Mouse (Mus musculus): ENCODE data around the gene Slc12a9. TPM values are rescaled to one million over a fixed set of nuclear protein-coding genes. Genes with fewer than 3 reads are reported as not detected.

Slc12a9 gene
- 22.7 and 22.9 TPM in 2 replicates for polyA plus RNA-seq (2016; fragmentation: Nextera tagmentation; extraction: Ambion mirVana)

- Histone ChIP-seq H3K9me3 (no peaks in the 10 kb centered on the region), H3K27me3 (0 out of 2 replicates have a peak, but pooled peaks cover 5% of the 10 kb centered on the region), H3K36me3 (0 out of 2 replicates have a peak, but pooled peaks cover 3% of the 10 kb centered on the region), H3K4me3 (peak within 1 kb of the TSS; percentile 69), H3K4me1 (peaks cover 12% of the 10 kb centered on the region), H3K4me2 (replicated peaks) (peak within 1 kb of the TSS; percentile 95), H3K27ac (replicated peaks) (peak within 1 kb of the TSS; percentile 76), H3K9ac (replicated peaks) (peak within 1 kb of the TSS; percentile 85)
- ATAC-seq (ENCODE audit: low FRiP score, low read depth), result peak; percentile 87
- WGBS, result under 1% methylated on average over 44 of the region's 44 CpGs
These were observed at the start of gene Slc12a9 for GRCm38 (mm10) chr5:137333512-137334174. TSS of gene Slc12a9 (minus strand) at chr5:137333597.

GRCm38 (mm10) chr5:137381152-137381551, 47.8 kb upstream of the Slc12a9 start:
- H3K27me3 ChIP-seq, result no peaks in the 10 kb centered on the region
- no peak overlapping the region for H3K4me2 ChIP-seq (replicated peaks)
- H3K9me3 ChIP-seq, result no peaks in the 10 kb centered on the region
- no peak overlapping the region for H3K4me3 ChIP-seq
- no peak overlapping the region for H3K9ac ChIP-seq (replicated peaks)
- H3K36me3 ChIP-seq, result no peaks in the 10 kb centered on the region
- peaks cover 4% of the 10 kb centered on the region; the same call in 1 of the 2 replicates for H3K4me1 ChIP-seq
- H3K27ac ChIP-seq (replicated peaks), result no peak overlapping the region
- ATAC-seq (ENCODE audit: low FRiP score, low read depth), result no peak
- 59% methylated on average over 4 of the region's 4 CpGs for WGBS

GRCm38 (mm10) chr5:137377603-137378002, 44.2 kb upstream of the Slc12a9 start:
- H3K4me1 ChIP-seq, result peaks cover 6% of the 10 kb centered on the region
- no peaks in the 10 kb centered on the region for H3K27me3 ChIP-seq
- H3K4me2 ChIP-seq (replicated peaks), result no peak overlapping the region; the same call in 1 of the 2 replicates
- no peak overlapping the region for H3K4me3 ChIP-seq
- peaks cover 22% of the 10 kb centered on the region for H3K36me3 ChIP-seq
- ATAC-seq (ENCODE audit: low FRiP score, low read depth), result no peak
- no peak overlapping the region for H3K27ac ChIP-seq (replicated peaks)
- no peaks in the 10 kb centered on the region for H3K9me3 ChIP-seq
- H3K9ac ChIP-seq (replicated peaks), result no peak overlapping the region
- WGBS, result 45% methylated on average over 10 of the region's 15 CpGs

GRCm38 (mm10) chr5:137377176-137377575, 43.8 kb upstream of the Slc12a9 start:
- Histone ChIP-seq H3K4me2 (replicated peaks) (no peak overlapping the region; the same call in 1 of the 2 replicates), H3K9ac (replicated peaks) (no peak overlapping the region), H3K9me3 (no peaks in the 10 kb centered on the region), H3K27ac (replicated peaks) (no peak overlapping the region), H3K4me1 (peaks cover 6% of the 10 kb centered on the region), H3K27me3 (no peaks in the 10 kb centered on the region), H3K4me3 (no peak overlapping the region), H3K36me3 (peaks cover 26% of the 10 kb centered on the region)
- ATAC-seq (ENCODE audit: low FRiP score, low read depth), result no peak
- 38% methylated on average over 10 of the region's 11 CpGs for WGBS

- peaks cover 6% of the 10 kb centered on the region for H3K4me1 ChIP-seq
- ATAC-seq (ENCODE audit: low FRiP score, low read depth), result 0 out of 2 replicates have a peak, but pooled peaks have one; percentile 52
- H3K9ac ChIP-seq (replicated peaks), result no peak overlapping the region
- H3K27me3 ChIP-seq, result no peaks in the 10 kb centered on the region
- no peak overlapping the region for H3K4me2 ChIP-seq (replicated peaks)
- H3K27ac ChIP-seq (replicated peaks), result no peak overlapping the region
- no peak overlapping the region for H3K4me3 ChIP-seq
- peaks cover 31% of the 10 kb centered on the region for H3K36me3 ChIP-seq
- no peaks in the 10 kb centered on the region for H3K9me3 ChIP-seq
- WGBS, result 53% methylated on average over 9 of the region's 9 CpGs
These were observed 43.3 kb upstream of the Slc12a9 start for GRCm38 (mm10) chr5:137376722-137377121.

- Histone ChIP-seq H3K4me1 (peaks cover 6% of the 10 kb centered on the region), H3K27me3 (no peaks in the 10 kb centered on the region), H3K9ac (replicated peaks) (no peak overlapping the region), H3K36me3 (peaks cover 36% of the 10 kb centered on the region), H3K4me3 (no peak overlapping the region), H3K9me3 (no peaks in the 10 kb centered on the region), H3K27ac (replicated peaks) (no peak overlapping the region), H3K4me2 (replicated peaks) (no peak overlapping the region)
- ATAC-seq (ENCODE audit: low FRiP score, low read depth), result no peak
- 39% methylated on average over 7 of the region's 7 CpGs for WGBS
These were observed 42.8 kb upstream of the Slc12a9 start for GRCm38 (mm10) chr5:137376198-137376597.

- no peak overlapping the region for H3K4me2 ChIP-seq (replicated peaks)
- H3K9me3 ChIP-seq, result no peaks in the 10 kb centered on the region
- peaks cover 6% of the 10 kb centered on the region for H3K4me1 ChIP-seq
- 54% methylated on average over 2 of the region's 2 CpGs for WGBS
- no peaks in the 10 kb centered on the region for H3K27me3 ChIP-seq
- peaks cover 42% of the 10 kb centered on the region for H3K36me3 ChIP-seq
- H3K27ac ChIP-seq (replicated peaks), result no peak overlapping the region; the same call in 1 of the 2 replicates
- ATAC-seq (ENCODE audit: low FRiP score, low read depth), result no peak
- no peak overlapping the region for H3K4me3 ChIP-seq
- H3K9ac ChIP-seq (replicated peaks), result no peak overlapping the region
These were observed 42.2 kb upstream of the Slc12a9 start for GRCm38 (mm10) chr5:137375627-137376026.

- no peak for ATAC-seq (ENCODE audit: low FRiP score, low read depth)
- Histone ChIP-seq H3K27ac (replicated peaks) (no peak overlapping the region), H3K9ac (replicated peaks) (no peak overlapping the region), H3K4me1 (peaks cover 6% of the 10 kb centered on the region), H3K4me3 (no peak overlapping the region), H3K27me3 (no peaks in the 10 kb centered on the region), H3K9me3 (no peaks in the 10 kb centered on the region), H3K4me2 (replicated peaks) (no peak overlapping the region), H3K36me3 (peaks cover 52% of the 10 kb centered on the region)
- WGBS, result 85% methylated on average over 4 of the region's 4 CpGs
These were observed 41.2 kb upstream of the Slc12a9 start for GRCm38 (mm10) chr5:137374521-137375080.

GRCm38 (mm10) chr5:137373371-137373950, 40.1 kb upstream of the Slc12a9 start:
- H3K9ac ChIP-seq (replicated peaks), result no peak overlapping the region
- H3K4me1 ChIP-seq, result peaks cover 6% of the 10 kb centered on the region
- no peaks in the 10 kb centered on the region for H3K9me3 ChIP-seq
- H3K4me3 ChIP-seq, result no peak overlapping the region
- H3K27ac ChIP-seq (replicated peaks), result no peak overlapping the region
- H3K4me2 ChIP-seq (replicated peaks), result no peak overlapping the region
- no peak for ATAC-seq (ENCODE audit: low FRiP score, low read depth)
- no peaks in the 10 kb centered on the region for H3K27me3 ChIP-seq
- H3K36me3 ChIP-seq, result peaks cover 63% of the 10 kb centered on the region
- 90% methylated on average over 12 of the region's 12 CpGs for WGBS

GRCm38 (mm10) chr5:137369665-137370064, 36.3 kb upstream of the Slc12a9 start:
- no peak overlapping the region for H3K4me2 ChIP-seq (replicated peaks)
- no peak for ATAC-seq (ENCODE audit: low FRiP score, low read depth)
- peaks cover 94% of the 10 kb centered on the region for H3K36me3 ChIP-seq
- H3K9me3 ChIP-seq, result no peaks in the 10 kb centered on the region
- no peak overlapping the region for H3K4me3 ChIP-seq
- H3K4me1 ChIP-seq, result no peaks in the 10 kb centered on the region
- no peak overlapping the region for H3K27ac ChIP-seq (replicated peaks)
- H3K27me3 ChIP-seq, result no peaks in the 10 kb centered on the region
- 96% methylated on average over 10 of the region's 11 CpGs for WGBS
- no peak overlapping the region for H3K9ac ChIP-seq (replicated peaks)

GRCm38 (mm10) chr5:137358382-137358781, 25.0 kb upstream of the Slc12a9 start:
- peaks cover 92% of the 10 kb centered on the region for H3K36me3 ChIP-seq
- no peak for ATAC-seq (ENCODE audit: low FRiP score, low read depth)
- H3K4me3 ChIP-seq, result no peak overlapping the region
- H3K4me1 ChIP-seq, result no peaks in the 10 kb centered on the region
- H3K27me3 ChIP-seq, result no peaks in the 10 kb centered on the region
- WGBS, result 42% methylated on average over 7 of the region's 7 CpGs
- H3K27ac ChIP-seq (replicated peaks), result no peak overlapping the region
- H3K9ac ChIP-seq (replicated peaks), result no peak overlapping the region
- H3K4me2 ChIP-seq (replicated peaks), result no peak overlapping the region
- no peaks in the 10 kb centered on the region for H3K9me3 ChIP-seq

GRCm38 (mm10) chr5:137354091-137354490, 20.7 kb upstream of the Slc12a9 start:
- Histone ChIP-seq H3K4me2 (replicated peaks) (no peak overlapping the region), H3K9ac (replicated peaks) (no peak overlapping the region), H3K36me3 (peaks cover 52% of the 10 kb centered on the region), H3K27ac (replicated peaks) (no peak overlapping the region), H3K4me1 (peaks cover 29% of the 10 kb centered on the region), H3K27me3 (no peaks in the 10 kb centered on the region), H3K4me3 (no peak overlapping the region), H3K9me3 (no peaks in the 10 kb centered on the region)
- WGBS, result 87% methylated on average over 17 of the region's 17 CpGs
- no peak for ATAC-seq (ENCODE audit: low FRiP score, low read depth)
